Mouse (Mus musculus) neural tube, embryonic 13.5 days (tissue): ENCODE data around the gene Col4a3. TPM values are rescaled to one million over a fixed set of nuclear protein-coding genes. Genes with fewer than 3 reads are reported as not detected.
A peak's percentile ranks its signal among the peaks of the same experiment; 100 is the strongest.

Experiments used
- ATAC-seq: fragments of 200-750 bp; cut with Nextera tagmentation; 2 replicates; pipeline ENCODE4 v1.8.0; 2017; ENCODE audit warnings: low read depth, mild to moderate bottlenecking, moderate TSS enrichment, moderate library complexity
- H3K27ac ChIP-seq: fragments of 300-500 bp; sonication (generic); replicated peaks from 2 replicates; pipeline ENCODE4 v1.5.1; 2015; ENCODE audit warnings: moderate library complexity, mild to moderate bottlenecking, inconsistent platforms
- H3K27me3 ChIP-seq: fragments of 300-500 bp; sonication (generic); 2 replicates; pipeline ENCODE4 v1.6.1; 2015; ENCODE audit warnings: mild to moderate bottlenecking, inconsistent platforms
- H3K36me3 ChIP-seq: fragments of 300-500 bp; sonication (generic); 2 replicates; pipeline ENCODE4 v1.6.1; 2015; ENCODE audit warnings: mild to moderate bottlenecking, inconsistent platforms
- H3K4me1 ChIP-seq: fragments of 300-500 bp; sonication (generic); replicated peaks from 2 replicates; pipeline ENCODE4 v1.6.1; 2015; ENCODE audit warnings: inconsistent platforms
- H3K4me2 ChIP-seq: fragments of 300-500 bp; sonication (generic); 2 replicates; pipeline ENCODE4 v1.6.1; 2015; ENCODE audit warnings: inconsistent platforms, mild to moderate bottlenecking, moderate library complexity
- H3K4me3 ChIP-seq: fragments of 300-500 bp; sonication (generic); 2 replicates; pipeline ENCODE4 v1.5.1; 2015; ENCODE audit warnings: mild to moderate bottlenecking, inconsistent platforms
- H3K9ac ChIP-seq: fragments of 300-500 bp; sonication (generic); 2 replicates; pipeline ENCODE4 v1.6.1; 2015; ENCODE audit warnings: moderate library complexity, mild to moderate bottlenecking, inconsistent platforms
- H3K9me3 ChIP-seq: fragments of 300-500 bp; sonication (generic); 2 replicates; pipeline ENCODE4 v1.6.1; 2016; ENCODE audit warnings: inconsistent platforms
- WGBS: fragments of 180-500 bp; shearing (Covaris S2); methylation state at CpG from one replicate; pipeline ENCODE4 v1.1.7; 2015; 5-methylcytosine and 5-hydroxymethylcytosine counted together
- polyA plus RNA-seq: library from polyadenylated mRNA; unstranded; fragments of >200 nt; fragmentation: Nextera tagmentation; extraction: Ambion mirVana; gene quantifications from 2 replicates; pipeline ENCODE4 v1.2.1, GENCODE M21; 2015

Col4a3 gene
- polyA plus RNA-seq, 1 experiment from 2014 or later, result 0.27 TPM

DNA sequence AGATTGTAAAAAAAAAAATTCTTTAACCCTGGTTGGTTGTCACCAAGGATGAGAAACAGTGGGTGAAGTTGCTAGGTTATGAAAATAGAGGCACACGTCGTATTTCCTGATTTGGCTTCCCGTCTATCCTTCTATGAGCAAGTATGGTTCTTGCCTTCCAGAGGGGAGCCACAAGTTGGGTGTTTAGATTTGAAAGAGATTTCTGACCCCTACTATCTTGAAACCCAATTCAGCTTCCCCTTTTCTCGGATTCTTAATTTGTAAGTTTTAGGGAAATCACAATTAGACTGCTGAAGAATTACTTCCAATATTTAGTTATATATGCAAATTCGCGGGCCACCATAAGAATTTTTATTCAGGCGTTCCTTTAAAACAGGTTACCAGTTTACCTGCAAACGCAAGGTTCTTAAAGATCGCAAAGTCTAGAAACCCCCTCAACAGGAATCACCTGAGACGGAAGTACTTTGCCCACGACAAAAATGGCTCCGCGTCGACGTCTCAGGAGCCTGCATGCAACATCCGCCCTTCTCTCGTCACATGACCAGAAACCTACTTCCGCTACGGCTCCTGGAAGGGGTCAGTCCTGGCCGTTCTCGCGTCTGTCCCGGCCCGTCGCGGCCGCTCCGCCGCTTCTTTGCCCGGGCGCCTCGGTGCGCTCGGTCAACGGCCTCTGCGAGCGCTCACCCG is 137.8 kb downstream of the Col4a3 start, which contains the start of gene Mff:
TSS of gene Mff (plus strand) at position 552 of the 687 bp plus-strand sequence.
- 10% methylated on average over 38 of the region's 38 CpGs for WGBS

DNA sequence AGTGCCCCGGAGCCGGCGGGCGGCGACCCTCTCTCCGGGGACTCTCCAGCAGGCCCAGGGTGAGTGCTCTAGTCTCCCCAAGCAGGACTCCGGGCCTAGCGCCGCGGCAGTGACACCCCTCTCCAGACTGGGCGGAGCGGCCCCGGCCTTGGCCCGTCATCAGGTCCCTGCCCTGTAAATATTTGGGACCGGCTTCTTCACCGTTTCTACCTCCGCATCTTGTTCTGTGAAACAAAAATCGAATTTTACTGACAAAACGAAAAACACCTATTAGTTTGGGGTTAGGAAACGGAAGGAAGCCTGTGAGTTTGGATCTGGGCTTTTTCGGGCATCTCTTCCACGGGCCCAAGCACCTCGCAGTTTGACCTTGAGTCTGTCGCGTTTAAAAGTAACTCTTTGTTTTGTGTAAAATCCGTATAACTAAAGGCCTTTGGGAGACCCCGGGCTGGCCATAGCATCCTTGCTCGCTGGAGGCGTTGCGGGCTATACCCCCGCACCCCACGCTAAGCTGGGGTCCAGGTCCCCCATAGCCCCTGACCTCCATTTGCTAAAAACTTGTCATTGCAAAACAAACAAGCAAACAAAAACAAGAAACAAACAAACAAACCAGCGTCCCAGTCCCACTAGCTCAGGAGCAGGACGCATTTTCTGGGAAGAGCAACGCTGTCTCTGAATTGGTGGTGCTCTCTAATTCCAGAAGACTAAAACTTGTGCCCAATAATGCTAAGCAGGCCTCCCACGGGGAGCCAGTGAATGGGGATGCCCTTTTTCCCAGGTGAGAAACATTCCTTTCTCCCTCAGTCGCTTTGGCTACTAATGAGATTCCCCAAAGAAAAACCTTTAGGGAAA is 138.5 kb downstream of the Col4a3 start:
- H3K27ac ChIP-seq, result peak overlapping the region; percentile 83
- H3K9ac ChIP-seq, result peak overlapping the region; percentile 96
- peaks cover 22% of the 10 kb centered on the region for H3K27me3 ChIP-seq
- ATAC-seq, result peak; percentile 99
- 1% methylated on average over 37 of the region's 37 CpGs for WGBS
- H3K36me3 ChIP-seq, result peaks cover 16% of the 10 kb centered on the region
- H3K4me2 ChIP-seq, result peak overlapping the region; percentile 93
- H3K4me1 ChIP-seq, result peaks cover 21% of the 10 kb centered on the region
- H3K4me3 ChIP-seq, result peak overlapping the region; percentile 90
- H3K9me3 ChIP-seq, result no peaks in the 10 kb centered on the region

More for the DNA sequence above, 137.8 kb downstream of the Col4a3 start, which contains the start of gene Mff:
- Histone ChIP-seq H3K4me1 (peaks cover 21% of the 10 kb centered on the region), H3K36me3 (peaks cover 8% of the 10 kb centered on the region), H3K27me3 (peaks cover 27% of the 10 kb centered on the region), H3K9me3 (no peaks in the 10 kb centered on the region), H3K4me2 (peak within 1 kb of the TSS; percentile 93), H3K27ac (peak within 1 kb of the TSS; percentile 83), H3K9ac (peak within 1 kb of the TSS; percentile 96), H3K4me3 (peak within 1 kb of the TSS; percentile 90)
- peak; percentile 99 for ATAC-seq

DNA sequence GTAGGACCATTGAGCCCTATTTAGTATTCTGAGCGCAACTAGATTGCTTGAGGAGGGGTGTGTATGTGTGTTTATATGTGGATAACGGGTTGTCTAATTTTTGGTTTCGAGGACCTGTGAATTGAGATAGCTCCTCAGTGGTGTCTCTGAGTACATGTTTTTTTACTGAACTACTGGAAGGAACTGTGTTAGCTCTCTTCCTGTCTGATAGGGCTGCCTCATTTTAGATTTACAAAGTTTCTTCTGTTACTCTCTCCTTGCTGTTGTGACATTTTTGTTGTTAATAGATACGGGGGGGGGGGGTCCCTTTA is 139.1 kb downstream of the Col4a3 start:
- Histone ChIP-seq H3K36me3 (peaks cover 20% of the 10 kb centered on the region), H3K9ac (peak overlapping the region; percentile 96), H3K4me1 (peaks cover 21% of the 10 kb centered on the region), H3K27me3 (peaks cover 17% of the 10 kb centered on the region), H3K27ac (no peak overlapping the region), H3K4me3 (peak overlapping the region; percentile 90), H3K4me2 (peak overlapping the region; percentile 93), H3K9me3 (no peaks in the 10 kb centered on the region)
- WGBS, result 61% methylated on average over 4 of the region's 4 CpGs
- no peak for ATAC-seq

DNA sequence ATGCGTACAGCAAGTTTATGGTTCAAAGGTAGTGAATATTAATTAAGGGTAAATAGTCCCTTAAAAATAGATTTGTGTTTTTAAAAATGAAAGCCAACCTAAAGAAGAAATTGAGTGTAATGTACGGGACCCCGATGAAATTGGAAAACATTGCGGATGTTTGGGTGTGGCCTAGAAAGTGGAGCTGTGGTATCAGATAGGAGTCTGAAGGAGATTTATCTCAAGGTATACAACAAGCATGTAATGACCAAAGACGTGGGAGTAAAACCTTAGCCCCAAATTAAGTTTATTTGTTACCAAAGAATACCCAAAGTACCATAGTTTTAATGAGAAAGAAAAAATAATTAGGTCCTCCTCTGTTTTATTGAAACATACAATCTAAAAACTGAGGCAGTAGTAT is 139.8 kb downstream of the Col4a3 start:
- Histone ChIP-seq H3K4me1 (peaks cover 21% of the 10 kb centered on the region), H3K27ac (no peak overlapping the region), H3K4me3 (no peak overlapping the region), H3K9me3 (no peaks in the 10 kb centered on the region), H3K4me2 (peak overlapping the region; percentile 93), H3K9ac (no peak overlapping the region), H3K27me3 (peaks cover 11% of the 10 kb centered on the region), H3K36me3 (peaks cover 27% of the 10 kb centered on the region)
- ATAC-seq, result no peak
- WGBS, result 93% methylated on average over 5 of the region's 5 CpGs

DNA sequence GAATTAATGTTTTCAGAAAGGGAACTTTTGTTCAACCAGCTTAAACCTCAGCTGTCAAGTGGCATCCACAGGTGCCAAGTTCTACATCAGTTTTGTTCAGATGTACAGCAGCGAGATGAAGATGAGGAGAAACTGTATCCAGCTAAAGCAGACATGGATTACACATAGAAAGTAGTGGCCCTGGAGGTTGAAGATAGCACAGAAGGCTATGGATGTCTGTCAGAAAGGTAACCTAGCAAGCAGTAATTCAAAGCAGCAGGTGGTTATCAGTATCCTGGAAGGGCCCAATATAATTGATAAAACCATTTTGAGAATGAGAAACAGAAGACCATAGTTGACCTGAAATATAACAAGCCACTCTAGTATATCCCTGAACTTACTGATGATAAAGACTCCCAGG is 146.6 kb downstream of the Col4a3 start:
- Histone ChIP-seq H3K9me3 (no peaks in the 10 kb centered on the region), H3K9ac (no peak overlapping the region), H3K27ac (no peak overlapping the region), H3K4me2 (no peak overlapping the region), H3K36me3 (peaks cover 86% of the 10 kb centered on the region), H3K4me3 (no peak overlapping the region), H3K27me3 (no peaks in the 10 kb centered on the region), H3K4me1 (no peaks in the 10 kb centered on the region)
- no peak for ATAC-seq
- 94% methylated on average over 1 of the region's 1 CpGs for WGBS

DNA sequence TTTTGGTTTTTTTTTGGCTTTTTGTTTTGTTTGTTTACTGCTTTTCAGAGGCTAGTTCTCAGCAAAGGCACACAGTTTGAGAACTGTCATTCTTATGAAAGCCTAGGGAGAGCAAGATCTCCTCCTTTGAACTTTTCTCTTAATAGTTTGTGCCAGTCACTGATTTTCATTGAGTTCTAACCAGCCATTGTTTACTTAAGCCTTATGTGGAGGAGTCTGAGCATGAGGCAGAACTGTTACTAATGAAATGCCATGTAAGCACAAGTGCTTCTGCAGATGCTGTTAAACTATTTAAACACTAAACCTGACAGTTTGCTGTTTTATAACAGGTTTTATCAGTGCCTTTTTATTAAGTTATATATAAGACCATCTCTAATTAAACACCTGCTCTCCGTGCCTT is 151.3 kb downstream of the Col4a3 start:
- H3K9me3 ChIP-seq, result no peaks in the 10 kb centered on the region
- H3K4me3 ChIP-seq, result no peak overlapping the region
- no peak overlapping the region for H3K27ac ChIP-seq
- H3K27me3 ChIP-seq, result no peaks in the 10 kb centered on the region
- no peak overlapping the region for H3K4me2 ChIP-seq
- ATAC-seq, result no peak
- H3K36me3 ChIP-seq, result peaks cover 72% of the 10 kb centered on the region
- H3K4me1 ChIP-seq, result no peaks in the 10 kb centered on the region
- 96% methylated on average over 1 of the region's 1 CpGs for WGBS
- H3K9ac ChIP-seq, result no peak overlapping the region

DNA sequence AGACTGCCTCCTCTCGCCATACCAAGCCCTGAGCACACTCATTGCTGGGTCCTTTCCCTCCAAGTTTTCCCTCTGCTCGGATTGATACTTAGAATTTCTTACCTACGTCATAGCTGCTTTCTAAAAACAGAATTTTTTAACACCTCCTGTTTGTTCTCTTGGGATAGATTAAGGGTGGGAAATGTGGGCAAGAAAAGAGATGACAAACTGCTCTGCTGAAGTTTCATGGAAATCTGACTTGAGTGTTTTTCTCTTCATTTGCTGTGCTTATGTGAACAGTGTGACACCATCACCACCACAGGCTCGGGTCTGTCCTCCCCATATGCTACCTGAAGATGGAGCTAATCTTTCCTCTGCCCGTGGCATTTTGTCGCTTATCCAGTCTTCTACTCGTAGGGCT is 154.8 kb downstream of the Col4a3 start:
- no peak for ATAC-seq
- no peak overlapping the region for H3K9ac ChIP-seq
- no peak overlapping the region for H3K27ac ChIP-seq
- H3K4me3 ChIP-seq, result no peak overlapping the region
- H3K4me1 ChIP-seq, result no peaks in the 10 kb centered on the region
- H3K27me3 ChIP-seq, result no peaks in the 10 kb centered on the region
- H3K4me2 ChIP-seq, result no peak overlapping the region
- no peaks in the 10 kb centered on the region for H3K9me3 ChIP-seq
- WGBS, result 88% methylated on average over 7 of the region's 7 CpGs
- H3K36me3 ChIP-seq, result peaks cover 53% of the 10 kb centered on the region

DNA sequence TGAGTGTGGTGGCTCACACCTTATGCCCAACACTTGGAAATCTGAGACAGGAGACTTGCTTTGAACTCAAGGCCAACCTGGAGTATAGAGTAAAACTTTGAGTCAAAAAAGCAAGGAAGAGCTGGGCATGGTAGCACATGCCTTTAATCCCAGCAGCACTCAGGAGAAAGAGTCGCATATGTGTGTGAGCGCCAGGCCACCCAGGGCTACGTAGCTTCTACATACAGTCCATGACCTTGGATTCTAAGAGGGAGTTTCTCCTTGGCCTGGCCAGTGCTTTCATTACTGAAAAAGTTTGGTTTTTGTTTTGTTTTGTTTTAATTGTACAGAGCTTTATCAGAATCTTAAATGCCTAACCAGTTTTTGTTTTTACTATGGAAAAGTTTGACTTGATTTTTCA is 157.2 kb downstream of the Col4a3 start:
- Histone ChIP-seq H3K4me1 (no peaks in the 10 kb centered on the region), H3K36me3 (peaks cover 43% of the 10 kb centered on the region), H3K27me3 (no peaks in the 10 kb centered on the region), H3K27ac (no peak overlapping the region), H3K4me3 (no peak overlapping the region), H3K9ac (no peak overlapping the region), H3K4me2 (no peak overlapping the region), H3K9me3 (no peaks in the 10 kb centered on the region)
- no peak for ATAC-seq
- 91% methylated on average over 3 of the region's 3 CpGs for WGBS

DNA sequence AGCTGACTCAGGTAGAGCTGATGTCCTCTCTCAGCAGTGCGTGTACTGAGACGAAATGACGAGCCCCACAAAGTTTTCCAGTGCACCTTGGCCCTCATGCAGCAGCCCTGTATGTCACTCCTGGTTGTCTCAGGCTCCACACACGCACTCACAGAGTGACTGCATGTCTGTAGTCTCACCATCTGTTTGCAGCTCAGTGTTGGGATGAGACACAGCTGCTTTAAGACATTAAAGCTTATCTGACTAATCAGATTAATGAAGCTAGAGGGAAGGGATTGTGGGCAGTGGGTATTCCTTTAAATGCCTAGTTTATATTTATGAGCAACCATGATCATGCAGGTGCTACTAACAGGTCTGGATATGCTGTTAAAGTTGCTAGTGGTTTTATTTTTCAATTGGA is 159.7 kb downstream of the Col4a3 start:
- Histone ChIP-seq H3K9me3 (no peaks in the 10 kb centered on the region), H3K9ac (no peak overlapping the region), H3K27ac (no peak overlapping the region), H3K4me3 (no peak overlapping the region), H3K4me2 (no peak overlapping the region), H3K27me3 (no peaks in the 10 kb centered on the region), H3K36me3 (peaks cover 35% of the 10 kb centered on the region), H3K4me1 (no peaks in the 10 kb centered on the region)
- WGBS, result 86% methylated on average over 4 of the region's 4 CpGs
- no peak for ATAC-seq

DNA sequence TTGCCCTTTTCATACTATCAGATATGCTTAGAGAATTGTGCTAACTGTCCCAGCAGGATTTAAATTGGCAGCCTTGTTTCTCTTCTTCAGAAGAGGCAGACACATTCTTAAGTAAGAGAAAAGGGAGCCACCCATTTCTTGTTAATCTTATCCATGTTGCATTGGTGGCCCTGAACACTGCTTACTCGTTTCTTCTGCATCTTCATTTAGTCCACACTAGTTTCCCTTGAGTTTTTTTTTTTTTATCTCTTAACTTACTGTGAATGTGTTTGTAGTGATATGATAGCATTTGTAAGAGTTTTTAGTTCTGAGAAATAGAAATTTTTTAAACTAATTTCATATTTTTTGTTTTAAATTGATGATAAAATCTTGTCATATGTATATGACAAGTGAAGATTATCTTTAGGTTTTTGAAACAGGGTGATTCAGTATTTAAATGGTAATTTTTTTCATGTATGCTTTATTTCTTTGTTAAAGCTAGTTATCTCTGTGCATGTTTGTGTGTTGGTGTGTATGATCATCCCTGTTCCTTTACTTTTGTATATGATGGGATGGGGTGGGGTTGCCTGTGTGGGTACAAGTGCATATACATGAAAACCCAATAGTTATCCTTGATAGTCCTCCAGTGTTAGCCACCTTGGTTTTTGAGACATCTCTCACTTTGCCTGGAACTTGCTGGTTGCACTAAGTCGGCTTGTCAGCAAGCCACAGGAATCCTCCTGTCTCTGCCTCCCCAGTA is 161.2 kb downstream of the Col4a3 start:
- no peaks in the 10 kb centered on the region for H3K27me3 ChIP-seq
- H3K4me1 ChIP-seq, result no peaks in the 10 kb centered on the region
- H3K27ac ChIP-seq, result no peak overlapping the region
- H3K9me3 ChIP-seq, result no peaks in the 10 kb centered on the region
- no peak overlapping the region for H3K4me2 ChIP-seq
- H3K9ac ChIP-seq, result no peak overlapping the region
- WGBS, result 91% methylated on average over 2 of the region's 2 CpGs
- ATAC-seq, result no peak
- H3K4me3 ChIP-seq, result no peak overlapping the region
- H3K36me3 ChIP-seq, result peaks cover 29% of the 10 kb centered on the region

DNA sequence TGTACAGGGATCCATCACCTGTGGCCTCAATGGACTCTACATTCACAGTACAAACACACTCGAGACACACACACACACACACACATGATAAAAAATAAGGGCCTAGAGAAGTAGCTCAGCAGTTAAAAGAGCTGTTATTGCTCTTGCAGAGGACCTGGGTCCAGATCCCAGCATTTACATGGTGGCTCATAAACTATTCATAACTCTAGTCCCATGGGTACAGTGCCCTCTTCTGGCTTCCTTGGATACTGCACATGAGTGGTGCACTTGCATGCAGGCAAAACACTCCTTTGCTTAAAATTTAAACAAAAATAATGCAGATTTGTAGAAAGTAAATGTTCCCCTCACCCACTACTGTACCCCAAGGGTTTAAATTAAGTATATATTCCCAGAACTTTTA is 172.8 kb downstream of the Col4a3 start:
- no peak for ATAC-seq
- no peak overlapping the region for H3K9ac ChIP-seq
- H3K4me2 ChIP-seq, result no peak overlapping the region
- 88% methylated on average over 1 of the region's 1 CpGs for WGBS
- no peak overlapping the region for H3K4me3 ChIP-seq
- peaks cover 38% of the 10 kb centered on the region for H3K36me3 ChIP-seq
- H3K9me3 ChIP-seq, result no peaks in the 10 kb centered on the region
- no peaks in the 10 kb centered on the region for H3K4me1 ChIP-seq
- H3K27ac ChIP-seq, result no peak overlapping the region
- H3K27me3 ChIP-seq, result no peaks in the 10 kb centered on the region
